Mouse (Mus musculus) neutrophil, adult 5-6 weeks (primary cell): ENCODE data around the gene Dmac2. TPM values are rescaled to one million over a fixed set of nuclear protein-coding genes. Genes with fewer than 3 reads are reported as not detected.
"Not testable (repeated sequence)": the region's sequence is repeated elsewhere in the genome, so short reads cannot be mapped to it uniquely, and the experiment has no call there.

ENCODE experiments used
- ATAC-seq: fragments of 151-379, 151-347 bp; 2 replicates; pipeline ENCODE4 v1.8.0; 2017; ENCODE audit warnings: mild to moderate bottlenecking, moderate TSS enrichment; ENCODE audit not compliant: insufficient number of reproducible peaks, poor library complexity, low FRiP score, severe bottlenecking; ENCODE audit errors: extremely low read depth
- total RNA-seq: library from RNA; stranded (forward); fragments of 200-1000 nt; gene quantifications from 2 replicates; pipeline ENCODE4 v1.2.3, GENCODE M21; 2017

Gene Dmac2
- 129 and 155 TPM in 2 replicates for total RNA-seq

GRCm38 (mm10) chr7:25618865-25619721 is at the start of gene Dmac2:
Dmac2 (plus strand) TSS chr7:25619414.
- peak; percentile 97 for ATAC-seq

GRCm38 (mm10) chr7:25573806-25574205 is 45.4 kb upstream of the Dmac2 start:
- ATAC-seq: not testable (repeated sequence)

GRCm38 (mm10) chr7:25575105-25575504 is 44.1 kb upstream of the Dmac2 start:
- ATAC-seq: no peak

DNA sequence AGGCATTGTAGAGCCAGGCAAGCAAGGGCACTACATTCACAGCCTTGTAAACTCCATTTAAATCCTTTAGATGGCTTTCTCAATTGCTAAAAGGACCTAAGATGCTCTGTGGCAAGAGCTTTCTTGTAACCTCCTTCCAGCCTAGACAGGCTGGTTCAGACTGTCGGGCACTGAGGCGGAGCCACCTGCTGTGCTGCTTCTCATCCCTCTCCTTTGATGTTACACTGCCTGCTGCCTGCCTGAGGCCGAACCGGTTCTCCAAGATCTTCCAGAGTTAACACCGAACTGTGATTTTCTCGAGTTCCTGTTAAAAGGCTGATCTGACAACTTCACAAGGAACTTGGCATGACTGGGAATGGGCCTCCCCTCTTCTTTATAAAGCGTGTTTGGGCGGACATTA is 43.3 kb upstream of the Dmac2 start:
- no peak for ATAC-seq

GRCm38 (mm10) chr7:25576308-25576707 is 42.9 kb upstream of the Dmac2 start:
- not testable (repeated sequence) for ATAC-seq

- peak; percentile 99 for ATAC-seq
Observed at GRCm38 (mm10) chr7:25576793-25577437, 42.3 kb upstream of the Dmac2 start.

DNA sequence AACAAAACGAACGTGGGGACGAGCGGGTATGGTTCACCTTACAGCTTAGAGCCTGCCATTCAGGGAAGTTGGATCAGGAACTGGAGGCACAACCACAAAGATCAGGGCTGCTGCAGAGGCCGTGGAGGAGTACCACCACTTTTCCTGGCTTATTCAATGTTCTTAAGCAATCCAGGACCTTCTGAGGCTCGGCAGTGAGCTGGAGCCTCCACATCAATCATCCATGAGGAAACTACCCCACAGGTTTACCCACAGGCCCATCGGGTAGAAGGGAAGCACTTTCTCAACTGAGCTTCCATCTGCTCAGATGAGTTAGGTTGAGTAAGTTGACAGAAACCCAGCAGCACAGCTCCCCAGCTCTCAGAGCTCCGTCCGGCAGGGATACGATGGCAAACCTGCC is 39.8 kb upstream of the Dmac2 start:
- ATAC-seq: no peak

DNA sequence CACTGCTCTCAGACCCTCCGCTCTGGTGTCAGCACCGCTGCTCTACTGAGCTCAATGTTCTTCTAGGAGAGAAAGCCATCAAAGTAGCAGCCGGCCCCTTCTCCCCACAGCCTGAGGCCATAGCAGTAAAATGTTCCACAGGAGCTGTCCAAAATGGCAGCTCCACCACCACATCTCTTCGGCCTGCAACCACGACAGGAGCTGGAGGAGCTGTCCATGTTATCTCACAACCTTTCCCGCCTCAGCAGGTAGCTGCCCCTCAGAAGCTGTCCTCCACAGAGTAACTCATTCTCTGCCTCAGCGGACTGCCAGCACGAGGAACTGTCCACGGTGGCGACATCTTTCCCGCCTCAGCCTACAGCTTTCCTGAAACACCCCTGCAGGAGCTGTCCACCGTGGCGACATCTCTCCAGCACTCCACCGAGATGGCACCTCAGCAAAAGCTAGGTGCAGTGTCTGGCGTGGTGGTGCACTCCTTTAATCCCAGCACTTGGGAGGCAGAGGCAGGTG is 36.9 kb upstream of the Dmac2 start:
- no peak for ATAC-seq

- ATAC-seq: no peak
Observed at GRCm38 (mm10) chr7:25584651-25585050, 34.6 kb upstream of the Dmac2 start.

GRCm38 (mm10) chr7:25585351-25586204 is 33.6 kb upstream of the Dmac2 start:
- peak; percentile 56; the same call in 1 of the 2 replicates for ATAC-seq

DNA sequence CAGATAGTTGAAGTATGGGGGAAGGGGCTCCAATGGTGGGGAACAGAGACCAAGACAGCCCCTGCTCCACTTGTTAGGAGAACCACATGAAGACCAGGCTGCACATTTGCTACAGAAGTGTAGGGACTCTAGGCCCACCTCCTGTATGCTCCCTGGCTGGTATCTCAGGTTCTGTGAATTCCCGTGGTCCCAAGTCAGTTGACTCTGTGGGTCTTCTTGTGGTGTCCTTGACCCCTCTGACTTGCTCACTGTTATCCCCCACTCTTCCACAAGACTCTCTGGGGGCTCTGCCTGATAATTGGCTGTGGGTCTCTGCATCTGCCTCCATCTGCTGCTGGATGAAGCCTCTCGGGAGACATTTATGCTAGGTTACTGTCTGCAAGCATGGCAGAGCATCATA is 28.0 kb upstream of the Dmac2 start:
- ATAC-seq: no peak

DNA sequence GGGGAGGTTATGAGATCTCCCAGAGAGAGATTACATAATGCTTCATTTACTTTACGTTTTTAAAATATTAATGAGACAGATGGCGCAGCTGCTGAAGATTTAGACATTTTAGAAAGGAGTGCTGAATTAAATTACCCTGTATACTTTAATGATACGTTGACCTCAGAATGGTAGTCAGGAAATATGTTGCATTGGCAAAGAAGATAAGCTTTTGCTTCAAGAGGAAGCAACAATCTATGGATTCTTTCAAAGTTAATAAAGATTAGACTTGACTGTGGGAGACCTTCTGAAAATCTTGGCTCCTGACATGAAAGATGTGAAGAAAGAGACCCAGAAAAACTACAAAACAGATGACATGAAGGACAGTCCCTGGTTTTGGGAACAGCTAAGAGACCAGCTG is 25.4 kb upstream of the Dmac2 start:
- no peak for ATAC-seq

- peak; percentile 88 for ATAC-seq
Observed at GRCm38 (mm10) chr7:25599663-25600062, 19.6 kb upstream of the Dmac2 start.

DNA sequence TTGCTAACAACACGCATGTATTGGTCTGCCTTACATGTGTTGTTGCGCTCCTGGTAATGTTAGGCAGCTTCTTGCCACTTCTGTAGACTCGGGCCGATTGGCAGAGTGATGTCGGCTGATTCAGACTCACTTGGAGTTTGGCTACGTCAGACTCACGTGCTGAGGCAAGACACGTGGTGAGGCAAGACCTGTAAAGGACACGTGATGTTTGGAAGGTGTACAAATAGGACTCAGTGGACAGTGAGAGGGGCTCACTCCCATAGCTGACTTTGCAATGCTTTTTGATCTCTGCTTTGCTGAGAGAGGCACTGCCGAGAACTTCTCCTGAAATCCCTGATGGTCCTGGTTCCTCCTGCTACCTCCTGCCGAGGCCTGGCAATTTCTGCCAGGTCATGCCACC is 18.5 kb upstream of the Dmac2 start:
- no peak for ATAC-seq

DNA sequence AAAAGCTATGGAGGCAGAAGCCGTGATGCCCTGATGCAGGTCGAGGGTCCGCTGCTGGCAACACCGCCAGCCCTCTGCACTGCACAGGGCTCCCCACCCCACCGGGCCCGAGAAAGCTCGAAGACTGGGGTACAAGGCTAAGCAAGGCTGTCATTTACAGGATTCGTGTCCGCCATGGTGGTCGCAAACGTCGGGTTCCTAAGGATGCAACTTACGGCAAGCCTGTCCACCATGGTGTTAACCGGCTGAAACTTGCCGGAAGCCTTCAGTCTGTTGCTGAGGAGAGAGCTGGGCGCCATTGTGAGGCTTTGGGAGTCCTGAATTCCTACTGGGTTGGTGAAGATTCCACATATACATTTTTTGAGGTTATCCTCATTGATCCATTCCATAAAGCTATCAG is 17.9 kb upstream of the Dmac2 start:
- no peak for ATAC-seq

DNA sequence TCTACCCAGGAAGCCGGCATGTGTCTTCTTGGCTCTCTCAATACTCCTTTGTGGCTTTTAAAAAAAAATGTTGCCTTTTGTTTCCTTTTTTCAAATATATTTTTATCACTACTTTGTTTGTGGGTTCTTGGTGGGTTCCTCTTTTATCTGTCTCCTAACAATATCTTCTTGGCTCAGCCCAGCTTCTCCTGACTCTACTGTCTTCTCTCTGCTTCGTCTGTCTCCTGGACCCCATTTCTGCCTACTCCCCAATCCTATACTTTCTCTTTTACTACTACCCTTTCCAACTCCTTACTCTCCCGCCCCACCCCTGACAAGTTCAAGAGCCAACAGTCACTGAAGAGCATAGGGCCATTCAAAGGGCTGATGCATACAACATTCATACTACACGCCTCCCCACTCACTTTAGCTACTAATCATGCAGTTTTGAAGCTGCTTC is 12.6 kb upstream of the Dmac2 start:
- ATAC-seq: peak; percentile 39

GRCm38 (mm10) chr7:25607196-25607595 is 12.0 kb upstream of the Dmac2 start:
- ATAC-seq: no peak

GRCm38 (mm10) chr7:25610056-25610455 is 9.2 kb upstream of the Dmac2 start:
- ATAC-seq: no peak

GRCm38 (mm10) chr7:25611501-25611900 is 7.7 kb upstream of the Dmac2 start:
- no peak for ATAC-seq
